In the genomic region with DNA sequence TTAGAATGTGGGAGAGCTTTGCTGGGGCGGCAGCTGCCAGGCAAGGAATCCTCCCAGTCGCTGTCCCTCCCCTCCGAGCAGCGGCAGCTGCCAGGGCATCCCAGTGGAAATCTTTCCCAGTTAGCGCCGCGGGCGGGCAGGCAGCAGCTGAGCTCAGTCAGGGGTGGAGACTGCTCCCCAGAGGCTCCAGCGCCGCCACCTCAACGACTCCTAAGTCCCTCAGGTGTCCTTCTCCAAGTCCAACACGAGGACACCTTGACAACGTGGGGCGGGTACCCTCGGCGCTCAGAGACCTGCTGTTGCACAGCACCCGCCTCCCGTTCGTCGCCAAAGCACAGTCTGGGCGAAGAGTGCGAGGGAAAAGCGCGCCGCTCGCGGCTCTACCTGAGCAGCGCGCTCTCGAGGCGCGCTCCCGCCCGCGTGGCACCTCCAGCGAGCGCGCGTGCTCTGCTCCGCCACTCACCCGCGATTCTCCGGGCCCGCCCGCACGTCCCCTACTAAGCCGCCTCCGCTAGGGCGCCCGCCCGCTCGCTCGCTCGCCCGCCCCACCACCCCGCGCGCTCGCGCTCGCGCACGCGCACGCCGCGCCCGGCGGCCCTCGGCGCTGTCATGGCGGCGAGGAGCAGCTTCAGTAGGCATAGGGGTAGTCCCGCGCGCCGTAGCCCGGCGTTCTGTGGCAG, we compare ENCODE assay signal across 8 mouse cellular contexts. TPM values are rescaled to one million over a fixed set of nuclear protein-coding genes. Genes with fewer than 3 reads are reported as not detected.
DNase-seq lines count a peak whose midpoint lies in the region; ATAC-seq and TF ChIP-seq lines count a peak whose summit lies in the region.

No protein-coding gene starts in this region.

- no peak for TF ChIP-seq CTCF in brain, embryonic 14.5 days (IDR thresholded peaks at IDR 0.05; ENCODE audit: borderline replicate concordance, extremely low read depth, insufficient read depth, insufficient read length)
- TF ChIP-seq CTCF in kidney, postnatal 0 days (IDR thresholded peaks at IDR 0.05; ENCODE audit: low read depth) = no peak

- ATAC-seq in heart, embryonic 12.5 days (ENCODE audit: insufficient number of reproducible peaks, low FRiP score) = peak; percentile 95
- peak; percentile 94 for ATAC-seq in kidney, postnatal 0 days (replicated peaks; ENCODE audit: low FRiP score, low read depth)
- ATAC-seq in liver, embryonic 11.5 days (replicated peaks; ENCODE audit: low FRiP score) = peak; percentile 92

- H3K36me3 ChIP-seq in erythroblast, embryonic 14.5 days (ENCODE audit: control insufficient read depth) = peaks cover 12% of the 10 kb centered on the region
- no peaks in the 10 kb centered on the region for H3K36me3 ChIP-seq in heart, embryonic 12.5 days
- no peaks in the 10 kb centered on the region for H3K36me3 ChIP-seq in kidney, postnatal 0 days (ENCODE audit: insufficient read depth, low read length)
- no peaks in the 10 kb centered on the region for H3K36me3 ChIP-seq in liver, embryonic 11.5 days (ENCODE audit: control insufficient read depth, insufficient read depth, low read length)
- H3K36me3 ChIP-seq in myocyte (ENCODE audit: control insufficient read depth, insufficient read depth) = no peaks in the 10 kb centered on the region

- H3K27me3 ChIP-seq in erythroblast, embryonic 14.5 days (ENCODE audit: control insufficient read depth) = peaks cover 23% of the 10 kb centered on the region
- no peaks in the 10 kb centered on the region for H3K27me3 ChIP-seq in heart, embryonic 12.5 days (replicated peaks)
- no peaks in the 10 kb centered on the region for H3K27me3 ChIP-seq in kidney, postnatal 0 days (ENCODE audit: insufficient read depth, low read length)
- H3K27me3 ChIP-seq in liver, embryonic 11.5 days (replicated peaks; ENCODE audit: control insufficient read depth, insufficient read depth, low read length) = no peaks in the 10 kb centered on the region
- H3K27me3 ChIP-seq in myocyte (ENCODE audit: control insufficient read depth, insufficient read depth, insufficient read length) = no peaks in the 10 kb centered on the region

- H3K9me3 ChIP-seq in erythroblast, embryonic 14.5 days (ENCODE audit: control insufficient read depth, low read length) = no peaks in the 10 kb centered on the region
- H3K9me3 ChIP-seq in heart, embryonic 12.5 days (replicated peaks) = no peaks in the 10 kb centered on the region
- H3K9me3 ChIP-seq in kidney, postnatal 0 days (replicated peaks; ENCODE audit: low read length) = no peaks in the 10 kb centered on the region
- H3K9me3 ChIP-seq in liver, embryonic 11.5 days (ENCODE audit: control insufficient read depth, low read length) = no peaks in the 10 kb centered on the region

- peak overlapping the region; percentile 56 for H3K27ac ChIP-seq in heart, embryonic 12.5 days (ENCODE audit: poor library complexity, severe bottlenecking)
- H3K27ac ChIP-seq in kidney, postnatal 0 days = peak overlapping the region; percentile 95
- H3K27ac ChIP-seq in liver, embryonic 11.5 days (ENCODE audit: low read depth, low read length) = peak overlapping the region; percentile 91

- no peaks in the 10 kb centered on the region for H3K79me2 ChIP-seq in myocyte (ENCODE audit: control insufficient read depth, insufficient read depth)

- whole genome bisulfite sequencing in heart, embryonic 12.5 days = under 1% methylated on average over 78 of the region's 79 CpGs
- WGBS in kidney, postnatal 0 days = under 1% methylated on average over 77 of the region's 79 CpGs
- WGBS in liver, embryonic 11.5 days = under 1% methylated on average over 78 of the region's 79 CpGs

- H3K4me2 ChIP-seq in heart, embryonic 12.5 days = peak overlapping the region; percentile 79
- peak overlapping the region; percentile 72 for H3K4me2 ChIP-seq in kidney, postnatal 0 days (ENCODE audit: low read length)
- peak overlapping the region; percentile 98 for H3K4me2 ChIP-seq in liver, embryonic 11.5 days
- peak overlapping the region; percentile 47 for H3K4me2 ChIP-seq in myocyte (ENCODE audit: low read depth)

- H3K4me1 ChIP-seq in erythroblast, embryonic 14.5 days (ENCODE audit: control insufficient read depth) = peaks cover 36% of the 10 kb centered on the region
- no peaks in the 10 kb centered on the region for H3K4me1 ChIP-seq in heart, embryonic 12.5 days (replicated peaks)
- H3K4me1 ChIP-seq in kidney, postnatal 0 days (replicated peaks; ENCODE audit: insufficient read depth, low read length) = no peaks in the 10 kb centered on the region
- H3K4me1 ChIP-seq in liver, embryonic 11.5 days (replicated peaks; ENCODE audit: control insufficient read depth, insufficient read depth, low read length) = no peaks in the 10 kb centered on the region; the same call in 1 of the 2 replicates

- peak overlapping the region; percentile 99 for H3K4me3 ChIP-seq in erythroblast, embryonic 14.5 days (replicated peaks)
- peak overlapping the region; percentile 87 for H3K4me3 ChIP-seq in heart, embryonic 12.5 days
- H3K4me3 ChIP-seq in kidney, postnatal 0 days (replicated peaks; ENCODE audit: low read depth, low read length) = peak overlapping the region; percentile 58
- H3K4me3 ChIP-seq in liver, embryonic 11.5 days (ENCODE audit: low read depth, low read length) = peak overlapping the region; percentile 95
- peak overlapping the region; percentile 47 for H3K4me3 ChIP-seq in myocyte

- DNase-seq in CD4-positive helper T cell, adult 2 months (ENCODE audit: low read depth, low spot score) = peak; percentile 96
- peak; percentile 97 for DNase-seq in brain, embryonic 14.5 days (ENCODE audit: low read depth)
- DNase-seq in kidney, postnatal 0 days (ENCODE audit: low spot score) = peak; percentile 90
- DNase-seq in liver, embryonic 11.5 days (ENCODE audit: low spot score) = no peak
- DNase-seq in spleen, postnatal 4 days (ENCODE audit: low spot score in 2 of 2) = peak; percentile 86 to 93

- peak overlapping the region; percentile 76 for H3ac ChIP-seq in myocyte (ENCODE audit: control insufficient read depth, insufficient read length)

- peak overlapping the region; percentile 83 for H3K9ac ChIP-seq in heart, embryonic 12.5 days
- peak overlapping the region; percentile 76 for H3K9ac ChIP-seq in kidney, postnatal 0 days (ENCODE audit: low read depth, low read length)
- peak overlapping the region; percentile 95 for H3K9ac ChIP-seq in liver, embryonic 11.5 days (ENCODE audit: low read depth, low read length)

- TF ChIP-seq POLR2A in brain, embryonic 14.5 days (IDR thresholded peaks at IDR 0.05; ENCODE audit: borderline replicate concordance, extremely low read depth, insufficient read depth, insufficient read length, poor library complexity, severe bottlenecking) = peak; percentile 95
- peak; percentile 87 for TF ChIP-seq POLR2A in myocyte (IDR thresholded peaks at IDR 0.05; ENCODE audit: insufficient read length, low read depth)

TF ChIP-seq in myocyte, 11 proteins besides CTCF, POLR2A, EP300 and RAD21:
- TF ChIP-seq MYOG (IDR thresholded peaks at IDR 0.05; ENCODE audit: control insufficient read depth in 1 of 3, insufficient read depth in 1 of 3, insufficient read length in 2 of 3, low read depth in 2 of 3) (peak; percentile 94 to 98 (median 96)), TCF12 (IDR thresholded peaks at IDR 0.05; ENCODE audit: insufficient read depth, poor library complexity, severe bottlenecking) (peak; percentile 81), REST (IDR thresholded peaks at IDR 0.05; ENCODE audit: insufficient read depth, insufficient read length) (no peak), TCF3 (IDR thresholded peaks at IDR 0.05; ENCODE audit: insufficient read length, low read depth) (peak; percentile 85), POLR2AphosphoS2 (IDR thresholded peaks at IDR 0.05; ENCODE audit: insufficient read length, low read depth) (peak; percentile 75), MYOD1 (IDR thresholded peaks at IDR 0.05; ENCODE audit: control insufficient read depth in 1 of 3, insufficient read length in 2 of 3, low read depth in 2 of 3) (peak in 2 of 3 experiments; percentile 94)

RNA-seq across cellular contexts. Expression of a gene that starts 0.7 kb away (rescaled TPM):
- polyA plus RNA-seq in brain, embryonic 14.5 days (2012; rRNA removed) = 10.1 and 16.8 TPM in 2 replicates
- 2.1 and 2.3 TPM in 2 replicates for polyA plus RNA-seq in erythroblast, embryonic 14.5 days (2012)
- polyA plus RNA-seq in heart, embryonic 12.5 days (2016; fragmentation: Nextera tagmentation; extraction: Ambion mirVana) = 2.4 and 2.9 TPM in 2 replicates
- 5.9 and 6.3 TPM in 2 replicates for polyA plus RNA-seq in kidney, postnatal 0 days (2015; fragmentation: Nextera tagmentation; extraction: Ambion mirVana)
- polyA plus RNA-seq in liver, embryonic 11.5 days (2014; fragmentation: Nextera tagmentation; extraction: Ambion mirVana) = 3.8 and 4.2 TPM in 2 replicates
- 5.6 TPM for polyA plus RNA-seq in myocyte (2012; fragmentation: generic; extraction: Trizol)

Comparison
In these comparisons a context has a peak if more than half of its experiments do, and no peak if none do; other contexts are left out.
1. H3K4me3 ChIP-seq: peak in every context shown above with its lines; median percentile 99 in erythroblast, embryonic 14.5 days; 95 in liver, embryonic 11.5 days; 87 in heart, embryonic 12.5 days; 58 in kidney, postnatal 0 days; 47 in myocyte.
2. H3K4me2 ChIP-seq: peak in every context shown above with its lines; median percentile 98 in liver, embryonic 11.5 days; 79 in heart, embryonic 12.5 days; 72 in kidney, postnatal 0 days; 47 in myocyte.